Mouse (Mus musculus): ENCODE measurements around the gene Edem3.

Gene Edem3

GRCm38 (mm10) chr1:151863135-151863796 is 108.1 kb downstream of the Edem3 start:
- DNase-seq (ENCODE audit: low read depth, low spot score): no peak

GRCm38 (mm10) chr1:151863797-151864147 is 108.6 kb downstream of the Edem3 start:
- no peak for DNase-seq (ENCODE audit: low read depth, low spot score)

GRCm38 (mm10) chr1:151864326-151864725 is 109.2 kb downstream of the Edem3 start:
- DNase-seq (ENCODE audit: low read depth, low spot score): no peak
